Mouse (Mus musculus): ENCODE measurements around the gene 1110059E24Rik. TPM values are rescaled to one million over a fixed set of nuclear protein-coding genes. Genes with fewer than 3 reads are reported as not detected.

1110059E24Rik gene
- polyA plus RNA-seq (2015; fragmentation: Nextera tagmentation; extraction: Ambion mirVana) = 57.8 and 59.4 TPM in 2 replicates

- Histone ChIP-seq H3K9ac (peak within 1 kb of the TSS; percentile 91), H3K27ac (peak within 1 kb of the TSS; percentile 97), H3K4me1 (peaks cover 29% of the 10 kb centered on the region), H3K36me3 (0 out of 2 replicates have a peak, but pooled peaks cover 3% of the 10 kb centered on the region), H3K27me3 (no peaks in the 10 kb centered on the region), H3K4me2 (peak within 1 kb of the TSS; percentile 82), H3K9me3 (no peaks in the 10 kb centered on the region), H3K4me3 (peak within 1 kb of the TSS; percentile 82)
- 6% methylated on average over 52 of the region's 52 CpGs for WGBS
- ATAC-seq (ENCODE audit: insufficient number of reproducible peaks, insufficient read depth, low FRiP score, low TSS enrichment, low read depth) = peak; percentile 100
Observed at GRCm38 (mm10) chr19:21652285-21653171, at the start of gene 1110059E24Rik. Gene 1110059E24Rik, minus strand, starts transcription at chr19:21652976.

GRCm38 (mm10) chr19:21680986-21681385 lies 28.2 kb upstream of the 1110059E24Rik start:
- no peak overlapping the region for H3K4me3 ChIP-seq
- no peak overlapping the region for H3K4me2 ChIP-seq
- no peaks in the 10 kb centered on the region for H3K4me1 ChIP-seq
- H3K9ac ChIP-seq = no peak overlapping the region
- WGBS = 96% methylated on average over 10 of the region's 10 CpGs
- no peaks in the 10 kb centered on the region for H3K9me3 ChIP-seq
- ATAC-seq (ENCODE audit: insufficient number of reproducible peaks, insufficient read depth, low FRiP score, low TSS enrichment, low read depth) = no peak
- no peak overlapping the region for H3K27ac ChIP-seq
- peaks cover 38% of the 10 kb centered on the region for H3K36me3 ChIP-seq
- no peaks in the 10 kb centered on the region for H3K27me3 ChIP-seq

GRCm38 (mm10) chr19:21680091-21680490 lies 27.3 kb upstream of the 1110059E24Rik start:
- no peak for ATAC-seq (ENCODE audit: insufficient number of reproducible peaks, insufficient read depth, low FRiP score, low TSS enrichment, low read depth)
- no peak overlapping the region for H3K4me3 ChIP-seq
- H3K36me3 ChIP-seq = peaks cover 35% of the 10 kb centered on the region
- no peak overlapping the region for H3K9ac ChIP-seq
- H3K27ac ChIP-seq = no peak overlapping the region
- WGBS = 96% methylated on average over 3 of the region's 3 CpGs
- H3K27me3 ChIP-seq = no peaks in the 10 kb centered on the region
- no peak overlapping the region for H3K4me2 ChIP-seq
- H3K9me3 ChIP-seq = no peaks in the 10 kb centered on the region
- no peaks in the 10 kb centered on the region for H3K4me1 ChIP-seq

- no peak overlapping the region for H3K4me3 ChIP-seq
- H3K27ac ChIP-seq = no peak overlapping the region
- ATAC-seq (ENCODE audit: insufficient number of reproducible peaks, insufficient read depth, low FRiP score, low TSS enrichment, low read depth) = no peak
- H3K9ac ChIP-seq = no peak overlapping the region
- no peaks in the 10 kb centered on the region for H3K27me3 ChIP-seq
- WGBS = 95% methylated on average over 17 of the region's 17 CpGs
- H3K4me2 ChIP-seq = no peak overlapping the region
- peaks cover 7% of the 10 kb centered on the region; the same call in 1 of the 2 replicates for H3K36me3 ChIP-seq
- H3K4me1 ChIP-seq = no peaks in the 10 kb centered on the region
- H3K9me3 ChIP-seq = 0 out of 2 replicates have a peak, but pooled peaks cover 3% of the 10 kb centered on the region
Observed at GRCm38 (mm10) chr19:21674354-21675096, 21.7 kb upstream of the 1110059E24Rik start.

- ATAC-seq (ENCODE audit: insufficient number of reproducible peaks, insufficient read depth, low FRiP score, low TSS enrichment, low read depth) = no peak
- WGBS = 83% methylated on average over 4 of the region's 4 CpGs
- 0 out of 2 replicates have a peak, but pooled peaks cover 3% of the 10 kb centered on the region for H3K9me3 ChIP-seq
- H3K4me3 ChIP-seq = no peak overlapping the region
- H3K36me3 ChIP-seq = peaks cover under 1% of the 10 kb centered on the region; the same call in 1 of the 2 replicates
- H3K9ac ChIP-seq = no peak overlapping the region
- H3K27me3 ChIP-seq = no peaks in the 10 kb centered on the region
- H3K4me2 ChIP-seq = no peak overlapping the region
- H3K27ac ChIP-seq = no peak overlapping the region
- no peaks in the 10 kb centered on the region for H3K4me1 ChIP-seq
Observed at GRCm38 (mm10) chr19:21669650-21670049, 16.9 kb upstream of the 1110059E24Rik start.

- H3K36me3 ChIP-seq = no peaks in the 10 kb centered on the region
- no peak for ATAC-seq (ENCODE audit: insufficient number of reproducible peaks, insufficient read depth, low FRiP score, low TSS enrichment, low read depth)
- no peak overlapping the region for H3K9ac ChIP-seq
- H3K4me2 ChIP-seq = no peak overlapping the region
- 88% methylated on average over 4 of the region's 4 CpGs for WGBS
- H3K27me3 ChIP-seq = no peaks in the 10 kb centered on the region
- no peak overlapping the region for H3K4me3 ChIP-seq
- H3K27ac ChIP-seq = no peak overlapping the region
- no peaks in the 10 kb centered on the region for H3K9me3 ChIP-seq
- H3K4me1 ChIP-seq = no peaks in the 10 kb centered on the region
Observed at GRCm38 (mm10) chr19:21663756-21664456, 11.1 kb upstream of the 1110059E24Rik start.

- no peaks in the 10 kb centered on the region for H3K27me3 ChIP-seq
- H3K4me2 ChIP-seq = no peak overlapping the region
- H3K36me3 ChIP-seq = 0 out of 2 replicates have a peak, but pooled peaks cover 3% of the 10 kb centered on the region
- H3K27ac ChIP-seq = no peak overlapping the region
- no peak for ATAC-seq (ENCODE audit: insufficient number of reproducible peaks, insufficient read depth, low FRiP score, low TSS enrichment, low read depth)
- H3K4me3 ChIP-seq = no peak overlapping the region
- no peaks in the 10 kb centered on the region for H3K9me3 ChIP-seq
- WGBS = 61% methylated on average over 1 of the region's 1 CpGs
- peaks cover 2% of the 10 kb centered on the region; the same call in 1 of the 2 replicates for H3K4me1 ChIP-seq
- no peak overlapping the region for H3K9ac ChIP-seq
Observed at GRCm38 (mm10) chr19:21660734-21661133, 8.0 kb upstream of the 1110059E24Rik start.

- H3K9ac ChIP-seq = no peak overlapping the region
- ATAC-seq (ENCODE audit: insufficient number of reproducible peaks, insufficient read depth, low FRiP score, low TSS enrichment, low read depth) = no peak
- 78% methylated on average over 7 of the region's 7 CpGs for WGBS
Observed at GRCm38 (mm10) chr19:21654788-21655187, 2.0 kb upstream of the 1110059E24Rik start.

GRCm38 (mm10) chr19:21653172-21653981 lies 601 bp upstream of the 1110059E24Rik start, which contains the start of gene Abhd17b:
Gene Abhd17b, plus strand, starts transcription at chr19:21653185.
- H3K4me3 ChIP-seq = peak within 1 kb of the TSS; percentile 82
- peak within 1 kb of the TSS; percentile 82 for H3K4me2 ChIP-seq
- H3K27ac ChIP-seq = peak within 1 kb of the TSS; percentile 97
- no peaks in the 10 kb centered on the region for H3K27me3 ChIP-seq
- WGBS = under 1% methylated on average over 83 of the region's 105 CpGs
- peak; percentile 43 for ATAC-seq (ENCODE audit: insufficient number of reproducible peaks, insufficient read depth, low FRiP score, low TSS enrichment, low read depth)
- H3K9ac ChIP-seq = peak within 1 kb of the TSS; percentile 91
- 0 out of 2 replicates have a peak, but pooled peaks cover 3% of the 10 kb centered on the region for H3K36me3 ChIP-seq
- H3K4me1 ChIP-seq = peaks cover 26% of the 10 kb centered on the region
- H3K9me3 ChIP-seq = no peaks in the 10 kb centered on the region

More at GRCm38 (mm10) chr19:21654788-21655187, 2.0 kb upstream of the 1110059E24Rik start:
- Histone ChIP-seq H3K27ac (no peak overlapping the region), H3K27me3 (no peaks in the 10 kb centered on the region), H3K4me1 (peaks cover 26% of the 10 kb centered on the region), H3K4me3 (peak overlapping the region; percentile 82), H3K9me3 (no peaks in the 10 kb centered on the region), H3K36me3 (0 out of 2 replicates have a peak, but pooled peaks cover 3% of the 10 kb centered on the region), H3K4me2 (peak overlapping the region; percentile 82)

- 0 out of 2 replicates have a peak, but pooled peaks cover 3% of the 10 kb centered on the region for H3K36me3 ChIP-seq
- peak overlapping the region; percentile 97; the same call in 1 of the 2 replicates for H3K27ac ChIP-seq
- H3K27me3 ChIP-seq = no peaks in the 10 kb centered on the region
- peak overlapping the region; percentile 82 for H3K4me2 ChIP-seq
- H3K4me1 ChIP-seq = peaks cover 32% of the 10 kb centered on the region
- ATAC-seq (ENCODE audit: insufficient number of reproducible peaks, insufficient read depth, low FRiP score, low TSS enrichment, low read depth) = no peak
- peak overlapping the region; percentile 91 for H3K9ac ChIP-seq
- H3K9me3 ChIP-seq = no peaks in the 10 kb centered on the region
- 28% methylated on average over 6 of the region's 6 CpGs for WGBS
- H3K4me3 ChIP-seq = peak overlapping the region; percentile 82
Observed at GRCm38 (mm10) chr19:21651664-21652063, 1.1 kb downstream of the 1110059E24Rik start.
